Mouse (Mus musculus) spleen, postnatal 4 days (tissue): Measurements from ENCODE around the gene Gpr182.
"Not testable (repeated sequence)": the region's sequence is repeated elsewhere in the genome, so short reads cannot be mapped to it uniquely, and the experiment has no call there.

ENCODE experiments used
- DNase-seq, 2 experiments: peaks; one replicate each; pipeline ENCODE4 v3.0.0; 2022; ENCODE audit warnings: low spot score in 2 of 2

The Gpr182 gene

GRCm38 (mm10) chr10:127751548-127751947 is at the start of gene Gpr182:
TSS of gene Gpr182 (minus strand) at chr10:127751732.
- no peak for DNase-seq

- DNase-seq, result no peak
These were observed 49.4 kb upstream of the Gpr182 start, which contains the start of gene Rdh16 for GRCm38 (mm10) chr10:127800891-127801290. TSS of gene Rdh16 (plus strand) at chr10:127801152.

GRCm38 (mm10) chr10:127799295-127799694 is 47.8 kb upstream of the Gpr182 start:
- no peak for DNase-seq

GRCm38 (mm10) chr10:127785411-127785810 is 33.9 kb upstream of the Gpr182 start:
- DNase-seq, result not testable (repeated sequence)

- DNase-seq, result peak in 1 of 2 experiments; percentile 51
These were observed 30.8 kb upstream of the Gpr182 start for GRCm38 (mm10) chr10:127782321-127782720.

GRCm38 (mm10) chr10:127776011-127776410 is 24.5 kb upstream of the Gpr182 start, which contains the start of gene Rdh9:
TSS of gene Rdh9 (plus strand) at chr10:127776386.
- no peak for DNase-seq

GRCm38 (mm10) chr10:127766564-127766963 is 15.0 kb upstream of the Gpr182 start:
- DNase-seq, result peak in 1 of 2 experiments; percentile 25

GRCm38 (mm10) chr10:127763914-127764680 is 12.6 kb upstream of the Gpr182 start:
- DNase-seq, result peak in 1 of 2 experiments; percentile 47

GRCm38 (mm10) chr10:127762926-127763325 is 11.4 kb upstream of the Gpr182 start:
- DNase-seq, result peak in 1 of 2 experiments; percentile 45

GRCm38 (mm10) chr10:127759181-127760110 is 7.9 kb upstream of the Gpr182 start, which contains the start of the genes Rdh1 and Rdh16f1:
TSS of gene Rdh1 (plus strand) at chr10:127759721.
TSS of gene Rdh16f1 (plus strand) at chr10:127759787.
- peak in 1 of 2 experiments; percentile 50 for DNase-seq

- DNase-seq, result peak in 1 of 2 experiments; percentile 50
These were observed 4.4 kb upstream of the Gpr182 start for GRCm38 (mm10) chr10:127755770-127756468.

GRCm38 (mm10) chr10:127755246-127755645 is 3.7 kb upstream of the Gpr182 start:
- DNase-seq, result peak in 1 of 2 experiments; percentile 38

- DNase-seq, result no peak
These were observed 3.1 kb upstream of the Gpr182 start for GRCm38 (mm10) chr10:127754566-127755166.

- DNase-seq, result no peak
These were observed 1.3 kb downstream of the Gpr182 start for GRCm38 (mm10) chr10:127750136-127750777.

- no peak for DNase-seq
These were observed 2.5 kb downstream of the Gpr182 start for GRCm38 (mm10) chr10:127748847-127749612.

GRCm38 (mm10) chr10:127747254-127747653 is 4.3 kb downstream of the Gpr182 start:
- DNase-seq, result no peak

- no peak for DNase-seq
These were observed 5.6 kb downstream of the Gpr182 start for GRCm38 (mm10) chr10:127745886-127746285.

GRCm38 (mm10) chr10:127744661-127745060 is 6.9 kb downstream of the Gpr182 start:
- DNase-seq, result peak; percentile 41 to 82

GRCm38 (mm10) chr10:127739661-127740161 is 11.8 kb downstream of the Gpr182 start:
- DNase-seq, result peak; percentile 43 to 75
